ENCODE assay signal across 8 mouse cellular contexts in genomic region chrX:152342358-152342901, GRCm38 (mm10). TPM values are rescaled to one million over a fixed set of nuclear protein-coding genes. Genes with fewer than 3 reads are reported as not detected.
A peak's percentile ranks its signal among the peaks of the same experiment; 100 is the strongest.
DNase-seq lines count a peak whose midpoint lies in the region; ATAC-seq and TF ChIP-seq lines count a peak whose summit lies in the region.

TSS of gene Tspyl2 (minus strand) at chrX:152342425.

- no peak for TF ChIP-seq CTCF in cortical plate, adult 2 months (IDR thresholded peaks at IDR 0.05; ENCODE audit: extremely low read depth, insufficient read depth, low read length)

- peak within 1 kb of the TSS; percentile 80 for H3K27ac ChIP-seq in cortical plate, adult 2 months (ENCODE audit: insufficient read depth, low read length)

- ATAC-seq in activated CD4-positive, CD25-positive, alpha-beta regulatory T cell, adult 4 months, result peak; percentile 89
- peak; percentile 98 for ATAC-seq in megakaryocyte progenitor cell, adult 5-6 weeks (replicated peaks; ENCODE audit: poor library complexity)

- H3K4me1 ChIP-seq in cortical plate, adult 2 months (ENCODE audit: control insufficient read depth, insufficient read depth, low read length), result peaks cover 4% of the 10 kb centered on the region; the same call in 1 of the 2 replicates

- peak; percentile 92 for TF ChIP-seq POLR2A in cortical plate, adult 2 months (IDR thresholded peaks at IDR 0.05; ENCODE audit: extremely low read depth, insufficient read depth, low read length)

- DNase-seq in gastrocnemius, postnatal 10 days, result peak; percentile 86
- DNase-seq in induced T-regulatory cell, adult 2 months (ENCODE audit: low read depth), result peak; percentile 92
- DNase-seq in left cerebral cortex, adult 9 months (ENCODE audit: low spot score in 2 of 2), result peak; percentile 95 to 96
- peak; percentile 88 for DNase-seq in right cerebral cortex, postnatal 14 days
- DNase-seq in urinary bladder, postnatal 36 days (ENCODE audit: low spot score in 2 of 2), result peak; percentile 79 to 91

- H3K4me3 ChIP-seq in cortical plate, adult 2 months (ENCODE audit: insufficient read depth, low read length), result peak within 1 kb of the TSS; percentile 72

RNA-seq across cellular contexts. Expression of gene Tspyl2, which starts in this region (rescaled TPM):
- 1 to 10 TPM; 9.2 to 9.9 TPM for polyA plus RNA-seq in activated CD4-positive, CD25-positive, alpha-beta regulatory T cell, adult 4 months (2017; shearing (Covaris generic))
- 163 and 184 TPM in 2 replicates for polyA plus RNA-seq in cortical plate, adult 2 months (2012; rRNA removed)
- 10 to 100 TPM; 12.3 to 17.8 TPM for total RNA-seq in gastrocnemius, postnatal 10 days (2021)
- total RNA-seq in megakaryocyte progenitor cell, adult 5-6 weeks (2015), result 10.6 and 16.6 TPM in 2 replicates
- 20.2 and 29.4 TPM in 2 replicates for total RNA-seq in megakaryocyte progenitor cell, adult 5-6 weeks (2017)

Comparison
In these comparisons a context has a peak if more than half of its experiments do, and no peak if none do; other contexts are left out.
1. Peak in every context shown above with its lines: DNase-seq, ATAC-seq, H3K4me3 ChIP-seq and H3K27ac ChIP-seq.
2. RNA of gene Tspyl2 (polyA plus RNA-seq): 163 to 184 TPM in cortical plate, adult 2 months; 9.2 to 9.9 TPM in activated CD4-positive, CD25-positive, alpha-beta regulatory T cell, adult 4 months; every median in the first group is over 10 times any median in the second.